Mouse (Mus musculus): ENCODE measurements around the gene Nek1. TPM values are rescaled to one million over a fixed set of nuclear protein-coding genes. Genes with fewer than 3 reads are reported as not detected.
A peak's percentile ranks its signal among the peaks of the same experiment; 100 is the strongest.

Nek1 gene
- polyA plus RNA-seq, 2 experiments: 2.6 to 6.7 TPM

GRCm38 (mm10) chr8:61053017-61053416 is 60.0 kb downstream of the Nek1 start:
- DNase-seq (ENCODE audit: low read depth in 3 of 3, low spot score in 3 of 3) (no peak), ATAC-seq (ENCODE audit: insufficient read depth) (no peak)
- Histone ChIP-seq H3K4me3 (ENCODE audit: insufficient read depth in 1 of 2, low read depth in 2 of 2, low read length in 2 of 2) (no peak overlapping the region), H3K36me3 (replicated peaks; ENCODE audit: control insufficient read depth, insufficient read depth, low read depth) (no peaks in the 10 kb centered on the region), H3K9ac (replicated peaks) (no peak overlapping the region), H3K4me2 (ENCODE audit: low read depth) (no peak overlapping the region), H3K9me3 (ENCODE audit: control insufficient read depth, low read length) (no peaks in the 10 kb centered on the region), H3K27me3 (ENCODE audit: control insufficient read depth, insufficient read depth, low read length) (no peaks in the 10 kb centered on the region), H3K4me1 (replicated peaks; ENCODE audit: control insufficient read depth in 2 of 2, insufficient read depth in 2 of 2, low read length in 1 of 2) (no peaks in the 10 kb centered on the region), H3K27ac (no peak overlapping the region)
- no peak for TF ChIP-seq CTCF (IDR thresholded peaks at IDR 0.05; ENCODE audit: low read depth)
- no peak for TF ChIP-seq EP300 (IDR thresholded peaks at IDR 0.05; ENCODE audit: low read depth)
- WGBS (ENCODE audit: insufficient replicate concordance): 77% methylated on average over 1 of the region's 1 CpGs

- Histone ChIP-seq H3K36me3 (replicated peaks; ENCODE audit: control insufficient read depth, insufficient read depth, low read depth) (no peaks in the 10 kb centered on the region), H3K9me3 (ENCODE audit: control insufficient read depth, low read length) (no peaks in the 10 kb centered on the region), H3K27me3 (ENCODE audit: control insufficient read depth, insufficient read depth, low read length) (no peaks in the 10 kb centered on the region), H3K4me1 (replicated peaks; ENCODE audit: control insufficient read depth in 2 of 2, insufficient read depth in 2 of 2, low read length in 1 of 2) (no peaks in the 10 kb centered on the region), H3K27ac (no peak overlapping the region), H3K4me3 (ENCODE audit: insufficient read depth in 1 of 2, low read depth in 2 of 2, low read length in 2 of 2) (no peak overlapping the region), H3K9ac (replicated peaks) (no peak overlapping the region), H3K4me2 (ENCODE audit: low read depth) (no peak overlapping the region)
- no peak for TF ChIP-seq EP300 (IDR thresholded peaks at IDR 0.05; ENCODE audit: low read depth)
- no peak for TF ChIP-seq CTCF (IDR thresholded peaks at IDR 0.05; ENCODE audit: low read depth)
- WGBS (ENCODE audit: insufficient replicate concordance): 83% methylated on average over 5 of the region's 5 CpGs
- no peak for DNase-seq (ENCODE audit: low read depth in 3 of 3, low spot score in 3 of 3)
- ATAC-seq (ENCODE audit: insufficient read depth): no peak
Observed at GRCm38 (mm10) chr8:61054313-61054712, 61.3 kb downstream of the Nek1 start.

- no peaks in the 10 kb centered on the region for H3K27me3 ChIP-seq (ENCODE audit: control insufficient read depth, insufficient read depth, low read length)
- no peak overlapping the region for H3K4me2 ChIP-seq (ENCODE audit: low read depth)
- WGBS (ENCODE audit: insufficient replicate concordance): 82% methylated on average over 3 of the region's 3 CpGs
- no peak overlapping the region for H3K27ac ChIP-seq
- DNase-seq (ENCODE audit: low read depth in 3 of 3, low spot score in 3 of 3): no peak
- H3K4me3 ChIP-seq (ENCODE audit: insufficient read depth in 1 of 2, low read depth in 2 of 2, low read length in 2 of 2): no peak overlapping the region
- no peaks in the 10 kb centered on the region for H3K9me3 ChIP-seq (ENCODE audit: control insufficient read depth, low read length)
- TF ChIP-seq EP300 (IDR thresholded peaks at IDR 0.05; ENCODE audit: low read depth): no peak
- no peak for TF ChIP-seq CTCF (IDR thresholded peaks at IDR 0.05; ENCODE audit: low read depth)
- H3K36me3 ChIP-seq (replicated peaks; ENCODE audit: control insufficient read depth, insufficient read depth, low read depth): no peaks in the 10 kb centered on the region
- H3K4me1 ChIP-seq (replicated peaks; ENCODE audit: control insufficient read depth in 2 of 2, insufficient read depth in 2 of 2, low read length in 1 of 2): peaks cover 0 to 10% of the 10 kb centered on the region in 2 experiments; a peak in 3 of 4 replicates
- no peak for ATAC-seq (ENCODE audit: insufficient read depth)
- H3K9ac ChIP-seq (replicated peaks): no peak overlapping the region
Observed at GRCm38 (mm10) chr8:61056997-61057396, 64.0 kb downstream of the Nek1 start.

- Histone ChIP-seq H3K4me3 (ENCODE audit: insufficient read depth in 1 of 2, low read depth in 2 of 2, low read length in 2 of 2) (no peak overlapping the region), H3K4me2 (ENCODE audit: low read depth) (no peak overlapping the region), H3K36me3 (replicated peaks; ENCODE audit: control insufficient read depth, insufficient read depth, low read depth) (no peaks in the 10 kb centered on the region), H3K4me1 (replicated peaks; ENCODE audit: control insufficient read depth in 2 of 2, insufficient read depth in 2 of 2, low read length in 1 of 2) (peaks cover 0 to 10% of the 10 kb centered on the region in 2 experiments; a peak in 3 of 4 replicates), H3K27ac (no peak overlapping the region), H3K9ac (replicated peaks) (no peak overlapping the region), H3K27me3 (ENCODE audit: control insufficient read depth, insufficient read depth, low read length) (no peaks in the 10 kb centered on the region), H3K9me3 (ENCODE audit: control insufficient read depth, low read length) (no peaks in the 10 kb centered on the region)
- peak; percentile 48 for TF ChIP-seq CTCF (IDR thresholded peaks at IDR 0.05; ENCODE audit: low read depth)
- TF ChIP-seq EP300 (IDR thresholded peaks at IDR 0.05; ENCODE audit: low read depth): no peak
- DNase-seq (ENCODE audit: low read depth in 3 of 3, low spot score in 3 of 3) (peak in 2 of 3 experiments; percentile 4 to 20), ATAC-seq (ENCODE audit: insufficient read depth) (no peak)
Observed at GRCm38 (mm10) chr8:61059143-61059542, 66.1 kb downstream of the Nek1 start.

- H3K4me3 ChIP-seq (ENCODE audit: insufficient read depth in 1 of 2, low read depth in 2 of 2, low read length in 2 of 2): no peak overlapping the region
- DNase-seq (ENCODE audit: low read depth in 3 of 3, low spot score in 3 of 3) (peak in 2 of 3 experiments; percentile 10 to 44), ATAC-seq (ENCODE audit: insufficient read depth) (peak; percentile 68)
- H3K4me1 ChIP-seq (replicated peaks; ENCODE audit: control insufficient read depth in 2 of 2, insufficient read depth in 2 of 2, low read length in 1 of 2): peaks cover 0 to 10% of the 10 kb centered on the region in 2 experiments; a peak in 3 of 4 replicates
- H3K27me3 ChIP-seq (ENCODE audit: control insufficient read depth, insufficient read depth, low read length): no peaks in the 10 kb centered on the region
- TF ChIP-seq EP300 (IDR thresholded peaks at IDR 0.05; ENCODE audit: low read depth): no peak
- no peak for TF ChIP-seq CTCF (IDR thresholded peaks at IDR 0.05; ENCODE audit: low read depth)
- no peak overlapping the region; the same call in 1 of the 2 replicates for H3K27ac ChIP-seq
- H3K36me3 ChIP-seq (replicated peaks; ENCODE audit: control insufficient read depth, insufficient read depth, low read depth): no peaks in the 10 kb centered on the region
- WGBS (ENCODE audit: insufficient replicate concordance): 22% methylated on average over 7 of the region's 7 CpGs
- no peaks in the 10 kb centered on the region for H3K9me3 ChIP-seq (ENCODE audit: control insufficient read depth, low read length)
- 0 out of 2 replicates have a peak overlapping the region, but pooled peaks have one; percentile 18 for H3K9ac ChIP-seq (replicated peaks)
- H3K4me2 ChIP-seq (ENCODE audit: low read depth): peak overlapping the region; percentile 39
Observed at GRCm38 (mm10) chr8:61060412-61060811, 67.4 kb downstream of the Nek1 start.
